Mouse (Mus musculus) left cerebral cortex, adult 2 months (tissue): ENCODE data around the gene Eml6. TPM values are rescaled to one million over a fixed set of nuclear protein-coding genes. Genes with fewer than 3 reads are reported as not detected.
"Not testable (repeated sequence)": the region's sequence is repeated elsewhere in the genome, so short reads cannot be mapped to it uniquely, and the experiment has no call there.

Experiments
- DNase-seq, 2 experiments: peaks; one replicate each; pipeline ENCODE4 v3.0.0; 2021 to 2022; ENCODE audit warnings: low spot score in 2 of 2, mixed read lengths in 1 of 2; ENCODE audit errors: extremely low spot score in 1 of 2
- H3K27ac ChIP-seq: fragments of 200-600 bp; 2 replicates; pipeline ENCODE4 v1.8.1; 2022
- H3K4me3 ChIP-seq: fragments of 200-600 bp; 2 replicates; pipeline ENCODE4 v1.8.1; 2022
- CTCF ChIP-seq: fragments of 200-600 bp; IDR thresholded peaks from 2 replicates; pipeline ENCODE4 v1.8.1; 2022; ENCODE audit warnings: antibody characterized with exemption, mild to moderate bottlenecking, moderate library complexity
- intact Hi-C: fragments of 180-260 bp; cut with DNase I; formaldehyde crosslinking; loops from one replicate; pipeline ENCODE4 v1.15.1; 2025
- total RNA-seq, 2 experiments: library from RNA; stranded (reverse); gene quantifications; 2 replicates each; pipeline ENCODE4 v1.2.3; 2021

Eml6 gene
- total RNA-seq, 2 experiments from 2014 or later = 19.7 to 24.0 TPM

- peak; percentile 81 for TF ChIP-seq CTCF
- peak; percentile 59 to 63 for DNase-seq
- no peak overlapping the region for H3K4me3 ChIP-seq
- H3K27ac ChIP-seq = no peak overlapping the region; the same call in 1 of the 2 replicates
- intact Hi-C loops = loop anchor here (2.0 to 10.0 kb wide), 2 partner anchors 110 to 164 kb away; no protein-coding TSS in a partner anchor
Observed at GRCm38 (mm10) chr11:29885160-29885559, 140.7 kb downstream of the Eml6 start.

GRCm38 (mm10) chr11:29884355-29884754, 141.5 kb downstream of the Eml6 start:
- no peak overlapping the region for H3K27ac ChIP-seq
- no peak overlapping the region for H3K4me3 ChIP-seq
- TF ChIP-seq CTCF = no peak
- no peak for DNase-seq
- intact Hi-C loops = loop anchor here (2.0 to 10.0 kb wide), 3 partner anchors 110 to 337 kb away; partner anchors contain the start of genes Clhc1 and Rps27a

- Histone ChIP-seq H3K4me3 (no peak overlapping the region), H3K27ac (no peak overlapping the region)
- intact Hi-C loops = loop anchor here (5.0 to 10.0 kb wide), 2 partner anchors 108 to 336 kb away; partner anchors contain the start of genes Clhc1 and Rps27a
- DNase-seq = no peak
- no peak for TF ChIP-seq CTCF
Observed at GRCm38 (mm10) chr11:29883024-29883423, 142.8 kb downstream of the Eml6 start.

- H3K27ac ChIP-seq = peak overlapping the region; percentile 41; the same call in 1 of the 2 replicates
- no peak for DNase-seq
- intact Hi-C loops = loop anchor here (5.0 to 10.0 kb wide), 2 partner anchors 105 to 332 kb away; partner anchors contain the start of genes Clhc1 and Rps27a
- no peak overlapping the region for H3K4me3 ChIP-seq
- no peak for TF ChIP-seq CTCF
Observed at GRCm38 (mm10) chr11:29879641-29880040, 146.2 kb downstream of the Eml6 start.

- DNase-seq = no peak
- intact Hi-C loops = no loop called here
- Histone ChIP-seq H3K4me3 (no peak overlapping the region), H3K27ac (no peak overlapping the region)
- TF ChIP-seq CTCF = no peak
Observed at GRCm38 (mm10) chr11:29877981-29878380, 147.9 kb downstream of the Eml6 start.

GRCm38 (mm10) chr11:29877280-29877679, 148.6 kb downstream of the Eml6 start:
- no peak overlapping the region for H3K27ac ChIP-seq
- no peak for DNase-seq
- intact Hi-C loops = no loop called here
- TF ChIP-seq CTCF = no peak
- H3K4me3 ChIP-seq = no peak overlapping the region

GRCm38 (mm10) chr11:29874781-29875180, 151.1 kb downstream of the Eml6 start:
- H3K27ac ChIP-seq, H3K4me3 ChIP-seq, intact Hi-C loops, DNase-seq: not testable (repeated sequence)

GRCm38 (mm10) chr11:29870174-29870573, 155.7 kb downstream of the Eml6 start:
- intact Hi-C loops = no loop called here
- DNase-seq = no peak
- Histone ChIP-seq H3K27ac (no peak overlapping the region), H3K4me3 (no peak overlapping the region)
- no peak for TF ChIP-seq CTCF

GRCm38 (mm10) chr11:29864269-29864668, 161.6 kb downstream of the Eml6 start:
- no peak for TF ChIP-seq CTCF
- intact Hi-C loops = loop anchor here (10.0 kb wide), 1 partner anchor 791 kb away; no protein-coding TSS in a partner anchor
- Histone ChIP-seq H3K4me3 (no peak overlapping the region), H3K27ac (no peak overlapping the region)
- no peak for DNase-seq

GRCm38 (mm10) chr11:29861750-29862397, 164.0 kb downstream of the Eml6 start:
- intact Hi-C loops = loop anchor here (10.0 kb wide), 1 partner anchor 793 kb away; no protein-coding TSS in a partner anchor
- Histone ChIP-seq H3K27ac (peak overlapping the region; percentile 4; the same call in 1 of the 2 replicates), H3K4me3 (no peak overlapping the region)
- TF ChIP-seq CTCF = peak; percentile 85
- peak; percentile 35 to 41 for DNase-seq

- intact Hi-C loops = loop anchor here (10.0 kb wide), 1 partner anchor 794 kb away; no protein-coding TSS in a partner anchor
- no peak for DNase-seq
- no peak for TF ChIP-seq CTCF
- Histone ChIP-seq H3K27ac (no peak overlapping the region), H3K4me3 (no peak overlapping the region)
Observed at GRCm38 (mm10) chr11:29861040-29861439, 164.8 kb downstream of the Eml6 start.

GRCm38 (mm10) chr11:29840606-29841227, 185.1 kb downstream of the Eml6 start:
- TF ChIP-seq CTCF = no peak
- Histone ChIP-seq H3K4me3 (no peak overlapping the region), H3K27ac (peak overlapping the region; percentile 10; the same call in 1 of the 2 replicates)
- intact Hi-C loops = no loop called here
- no peak for DNase-seq
